Mouse (Mus musculus) forebrain, embryonic 16.5 days (tissue): ENCODE results near the gene Cadps2. TPM values are rescaled to one million over a fixed set of nuclear protein-coding genes. Genes with fewer than 3 reads are reported as not detected.
A peak's percentile ranks its signal among the peaks of the same experiment; 100 is the strongest.

Source experiments
- ATAC-seq: fragments of 200-750 bp; cut with Nextera tagmentation; 2 replicates; pipeline ENCODE4 v1.8.0; 2017; ENCODE audit warnings: mild to moderate bottlenecking, moderate library complexity
- H3K27ac ChIP-seq: fragments of 300-500 bp; sonication (generic); 2 replicates; pipeline ENCODE4 v1.5.1; 2014; ENCODE audit warnings: low read length, control low read depth
- H3K27me3 ChIP-seq: fragments of 300-500 bp; sonication (generic); replicated peaks from 2 replicates; pipeline ENCODE4 v1.6.1; 2014; ENCODE audit warnings: low read length; ENCODE audit not compliant: control insufficient read depth, insufficient read depth
- H3K36me3 ChIP-seq: fragments of 300-500 bp; sonication (generic); 2 replicates; pipeline ENCODE4 v1.6.1; 2014; ENCODE audit not compliant: control insufficient read depth, insufficient read depth
- H3K4me1 ChIP-seq: fragments of 300-500 bp; sonication (generic); replicated peaks from 2 replicates; pipeline ENCODE4 v1.6.1; 2014; ENCODE audit warnings: low read length; ENCODE audit not compliant: control insufficient read depth, insufficient read depth
- H3K4me2 ChIP-seq: fragments of 300-500 bp; sonication (generic); 2 replicates; pipeline ENCODE4 v1.6.1; 2014; ENCODE audit warnings: mild to moderate bottlenecking, low read length, control low read depth
- H3K4me3 ChIP-seq: fragments of 300-500 bp; sonication (generic); replicated peaks from 2 replicates; pipeline ENCODE4 v1.5.1; 2014; ENCODE audit warnings: mild to moderate bottlenecking, low read length, control low read depth
- H3K9ac ChIP-seq: fragments of 300-500 bp; sonication (generic); replicated peaks from 2 replicates; pipeline ENCODE4 v1.6.1; 2014; ENCODE audit warnings: low read depth, low read length, control low read depth
- H3K9me3 ChIP-seq: fragments of 300-500 bp; sonication (generic); 2 replicates; pipeline ENCODE4 v1.6.1; 2016; ENCODE audit warnings: low read length; ENCODE audit not compliant: control insufficient read depth
- WGBS: fragments of 180-500 bp; shearing (Covaris S2); extraction: QIAGEN DNeasy Blood & Tissue Kit; methylation state at CpG from one replicate; pipeline ENCODE4 v1.1.7; 2014; 5-methylcytosine and 5-hydroxymethylcytosine counted together
- polyA plus RNA-seq: library from polyadenylated mRNA; unstranded; fragments of >200 nt; fragmentation: Nextera tagmentation; extraction: Ambion mirVana; gene quantifications from 2 replicates; pipeline ENCODE4 v1.2.1, GENCODE M21; 2015

Cadps2 gene
- polyA plus RNA-seq, 1 experiment from 2014 or later, result 5.2 TPM

DNA sequence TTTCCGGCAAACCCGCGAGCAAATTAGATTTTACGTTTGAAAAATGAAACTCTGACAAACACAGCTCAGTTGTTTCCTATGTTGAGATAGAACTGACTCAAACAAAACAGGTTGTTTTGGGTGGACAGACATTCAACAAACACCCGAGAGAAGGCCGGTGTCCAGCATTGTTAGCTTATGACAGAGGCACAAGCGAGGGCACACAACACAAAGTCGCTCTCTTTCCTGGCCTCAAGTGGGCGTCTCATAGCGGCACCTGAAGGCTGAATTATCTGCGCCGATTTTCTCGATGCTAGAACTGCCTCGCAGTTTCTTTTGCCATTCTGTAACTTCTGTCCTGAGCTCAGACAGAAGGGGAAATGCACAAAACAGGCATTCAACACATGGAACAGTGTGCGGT, 780 bp upstream of the Cadps2 start:
- under 1% methylated on average over 15 of the region's 15 CpGs for WGBS
- 0 out of 2 replicates have a peak, but pooled peaks have one; percentile 18 for ATAC-seq

DNA sequence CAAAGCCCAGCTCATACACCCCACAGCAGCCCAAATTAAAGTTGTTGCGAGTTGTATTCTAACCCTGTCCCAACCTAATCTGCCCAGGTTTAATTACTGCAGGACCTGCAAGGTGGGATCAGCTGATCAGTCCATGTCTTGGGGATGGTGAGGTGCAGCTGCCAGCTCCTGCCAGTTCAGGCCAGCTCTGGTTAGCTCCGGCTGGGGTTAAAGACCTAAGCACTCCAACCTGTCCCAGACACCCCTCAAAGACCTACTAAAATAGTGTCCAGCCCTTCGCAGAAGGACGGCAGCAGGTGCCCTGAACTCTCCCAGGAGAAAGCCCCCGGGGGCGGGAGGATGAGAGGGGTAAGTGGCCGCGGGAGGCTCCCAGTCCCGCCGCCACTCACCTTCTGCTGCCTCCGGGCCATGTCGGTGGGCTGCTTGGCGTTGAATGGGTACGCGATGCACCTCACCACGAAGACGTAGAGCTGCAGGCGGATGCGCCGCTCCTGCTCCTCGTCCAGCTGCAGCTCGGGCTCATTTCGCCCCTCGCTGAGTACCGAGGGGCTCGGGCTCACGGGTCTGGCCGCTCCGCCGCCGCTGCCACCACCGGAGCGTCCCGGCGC, 716 bp downstream of the Cadps2 start:
- H3K9ac ChIP-seq, result peak overlapping the region; percentile 68
- H3K4me2 ChIP-seq, result peak overlapping the region; percentile 95
- peak overlapping the region; percentile 82 for H3K4me3 ChIP-seq
- under 1% methylated on average over 35 of the region's 35 CpGs for WGBS
- ATAC-seq, result peak; percentile 10; the same call in 1 of the 2 replicates
- H3K36me3 ChIP-seq, result no peaks in the 10 kb centered on the region
- H3K4me1 ChIP-seq, result peaks cover 15% of the 10 kb centered on the region
- peaks cover 9% of the 10 kb centered on the region; the same call in 1 of the 2 replicates for H3K27me3 ChIP-seq
- no peak overlapping the region for H3K27ac ChIP-seq
- H3K9me3 ChIP-seq, result no peaks in the 10 kb centered on the region

More for the DNA sequence above, 780 bp upstream of the Cadps2 start:
- Histone ChIP-seq H3K9ac (no peak overlapping the region), H3K9me3 (no peaks in the 10 kb centered on the region), H3K4me2 (peak overlapping the region; percentile 95), H3K27ac (no peak overlapping the region), H3K27me3 (peaks cover 9% of the 10 kb centered on the region; the same call in 1 of the 2 replicates), H3K36me3 (no peaks in the 10 kb centered on the region), H3K4me1 (peaks cover 15% of the 10 kb centered on the region), H3K4me3 (peak overlapping the region; percentile 82)

DNA sequence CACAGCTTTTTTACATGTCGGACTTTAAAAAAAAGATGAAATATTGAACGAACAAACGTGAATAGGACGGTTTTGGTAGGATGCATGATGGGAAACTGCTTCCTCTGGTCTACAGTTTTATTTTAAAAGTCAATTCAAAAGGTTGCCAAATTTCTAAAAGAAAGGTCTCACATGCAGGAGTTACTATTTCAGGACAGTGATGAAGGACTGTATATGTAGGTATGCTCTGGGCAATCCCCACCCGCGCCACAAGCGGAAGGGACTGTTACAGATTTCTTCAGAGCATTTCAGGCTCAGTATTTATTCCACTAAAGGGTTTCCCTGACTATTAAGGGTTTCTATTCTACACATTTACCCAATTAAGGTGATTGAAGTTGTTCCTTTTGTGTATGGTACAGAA, 1.6 kb downstream of the Cadps2 start:
- no peak for ATAC-seq
- Histone ChIP-seq H3K4me1 (peaks cover 15% of the 10 kb centered on the region), H3K27me3 (peaks cover 9% of the 10 kb centered on the region; the same call in 1 of the 2 replicates), H3K9me3 (no peaks in the 10 kb centered on the region), H3K4me3 (no peak overlapping the region), H3K9ac (no peak overlapping the region), H3K4me2 (no peak overlapping the region), H3K36me3 (no peaks in the 10 kb centered on the region), H3K27ac (no peak overlapping the region)
- 94% methylated on average over 7 of the region's 7 CpGs for WGBS

DNA sequence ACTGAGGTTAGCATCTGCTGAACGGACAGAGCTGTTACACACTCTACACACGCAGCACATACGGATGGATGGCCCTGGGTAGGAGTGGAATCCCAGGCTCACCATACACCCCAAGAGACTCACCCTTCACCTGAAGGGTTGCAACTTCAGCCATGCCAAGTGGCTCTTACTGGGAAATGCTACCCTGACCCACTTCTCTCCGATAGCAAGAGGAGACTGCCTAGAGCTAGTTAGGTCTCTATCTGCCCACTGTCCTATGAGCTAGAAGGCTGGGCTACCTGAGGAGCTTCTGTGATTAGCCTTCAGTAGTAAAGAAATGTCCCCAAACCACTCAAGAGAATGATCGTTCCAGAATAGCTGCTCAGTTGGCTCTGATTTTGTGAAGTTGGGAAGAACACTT, 2.1 kb downstream of the Cadps2 start:
- ATAC-seq, result no peak
- 91% methylated on average over 5 of the region's 5 CpGs for WGBS
- peaks cover 15% of the 10 kb centered on the region for H3K4me1 ChIP-seq
- H3K27me3 ChIP-seq, result peaks cover 9% of the 10 kb centered on the region; the same call in 1 of the 2 replicates
- no peak overlapping the region for H3K27ac ChIP-seq
- H3K36me3 ChIP-seq, result no peaks in the 10 kb centered on the region
- no peak overlapping the region for H3K9ac ChIP-seq
- H3K4me3 ChIP-seq, result no peak overlapping the region
- H3K9me3 ChIP-seq, result no peaks in the 10 kb centered on the region
- no peak overlapping the region for H3K4me2 ChIP-seq

DNA sequence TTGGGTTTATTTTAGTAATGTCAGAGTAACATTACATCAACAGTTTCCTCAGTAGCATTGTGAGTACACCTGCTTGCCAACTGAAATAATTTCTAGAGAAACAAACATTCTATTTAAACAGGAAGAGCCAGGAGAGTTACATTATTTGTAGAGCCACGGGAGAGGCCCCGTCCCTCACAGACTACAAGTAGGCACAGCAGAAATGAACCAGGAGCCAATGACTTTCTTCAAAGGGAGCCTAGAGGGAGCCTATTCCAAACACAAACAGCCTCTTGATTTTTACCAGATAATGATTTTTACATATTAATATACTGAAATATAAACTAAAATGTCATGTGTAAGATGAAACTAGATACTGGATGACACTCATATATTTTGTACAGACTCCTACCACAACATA, 2.5 kb downstream of the Cadps2 start:
- no peaks in the 10 kb centered on the region for H3K9me3 ChIP-seq
- no peak overlapping the region for H3K4me2 ChIP-seq

DNA sequence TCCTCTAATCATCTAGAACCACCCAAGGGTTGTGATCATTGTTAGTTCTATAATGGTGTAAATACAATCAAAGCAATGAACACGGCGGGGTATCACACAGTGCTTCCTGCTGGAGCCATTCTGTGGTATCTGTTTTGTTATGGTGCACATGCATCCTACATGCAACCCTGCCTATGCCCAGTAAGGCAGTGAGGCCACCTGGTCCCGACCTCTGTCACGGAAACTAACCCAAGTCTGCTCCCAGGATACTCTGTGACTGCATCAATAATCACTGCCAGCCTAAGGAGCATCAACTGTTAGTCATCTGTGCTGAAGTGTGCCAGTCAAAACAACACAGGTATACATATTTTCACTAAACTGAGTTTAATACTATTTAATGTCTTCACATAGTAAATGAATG, 3.7 kb downstream of the Cadps2 start:
- 86% methylated on average over 4 of the region's 4 CpGs for WGBS

More for the DNA sequence above, 2.5 kb downstream of the Cadps2 start:
- ATAC-seq, result no peak
- Histone ChIP-seq H3K36me3 (no peaks in the 10 kb centered on the region), H3K27ac (no peak overlapping the region), H3K9ac (no peak overlapping the region), H3K4me3 (no peak overlapping the region), H3K27me3 (peaks cover 9% of the 10 kb centered on the region; the same call in 1 of the 2 replicates), H3K4me1 (peaks cover 15% of the 10 kb centered on the region)
- WGBS, result 50% methylated on average over 2 of the region's 2 CpGs

DNA sequence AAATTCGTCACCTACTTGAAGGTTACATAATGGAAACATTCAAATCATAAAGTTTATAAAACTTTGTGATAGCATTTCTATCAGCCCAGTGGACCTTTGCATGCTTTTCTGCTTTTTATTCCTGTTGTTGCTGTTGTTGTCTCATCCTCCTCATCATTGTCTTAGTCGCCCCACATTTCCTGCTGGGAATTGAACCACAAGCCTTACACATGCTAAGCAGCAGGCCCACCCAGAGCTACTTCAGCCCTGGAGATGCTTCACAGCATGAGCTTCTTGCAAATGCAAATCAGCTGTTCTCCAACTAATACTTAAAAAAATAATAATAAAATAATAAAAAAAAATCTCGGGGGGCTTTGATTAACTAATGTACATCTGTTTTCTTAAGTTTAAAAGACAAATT, 8.5 kb downstream of the Cadps2 start:
- Histone ChIP-seq H3K4me1 (no peaks in the 10 kb centered on the region), H3K4me3 (no peak overlapping the region), H3K9ac (no peak overlapping the region), H3K9me3 (no peaks in the 10 kb centered on the region), H3K36me3 (no peaks in the 10 kb centered on the region), H3K27ac (no peak overlapping the region), H3K4me2 (no peak overlapping the region), H3K27me3 (no peaks in the 10 kb centered on the region)
- WGBS, result 51% methylated on average over 3 of the region's 3 CpGs
- ATAC-seq, result no peak

More for the DNA sequence above, 3.7 kb downstream of the Cadps2 start:
- Histone ChIP-seq H3K4me3 (no peak overlapping the region), H3K27ac (no peak overlapping the region), H3K9ac (no peak overlapping the region), H3K4me2 (no peak overlapping the region), H3K4me1 (peaks cover 15% of the 10 kb centered on the region), H3K9me3 (no peaks in the 10 kb centered on the region), H3K27me3 (peaks cover 9% of the 10 kb centered on the region; the same call in 1 of the 2 replicates), H3K36me3 (no peaks in the 10 kb centered on the region)
- no peak for ATAC-seq

DNA sequence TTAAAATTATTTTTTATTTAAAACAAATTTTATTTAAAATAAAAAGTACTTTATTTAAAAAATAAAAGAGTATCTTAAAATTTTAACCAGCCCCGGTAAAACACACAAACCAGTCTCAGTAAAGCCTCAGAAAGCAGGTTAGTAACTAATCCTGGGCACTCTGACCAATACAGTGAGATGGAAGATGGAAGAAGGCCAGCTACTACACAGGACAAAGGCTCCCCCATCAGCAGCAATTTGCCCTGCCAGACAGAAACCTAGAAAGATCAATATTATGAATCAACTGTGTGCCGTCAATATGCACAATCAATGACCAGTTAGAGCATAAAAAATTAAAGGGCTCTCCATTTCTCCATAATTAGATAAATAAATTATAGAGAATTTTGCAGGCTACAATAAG, 9.9 kb downstream of the Cadps2 start:
- Histone ChIP-seq H3K27ac (no peak overlapping the region), H3K9ac (no peak overlapping the region), H3K36me3 (no peaks in the 10 kb centered on the region), H3K4me3 (no peak overlapping the region), H3K4me1 (no peaks in the 10 kb centered on the region), H3K9me3 (no peaks in the 10 kb centered on the region), H3K4me2 (no peak overlapping the region), H3K27me3 (no peaks in the 10 kb centered on the region)
- no peak for ATAC-seq
- WGBS, result 89% methylated on average over 2 of the region's 2 CpGs

DNA sequence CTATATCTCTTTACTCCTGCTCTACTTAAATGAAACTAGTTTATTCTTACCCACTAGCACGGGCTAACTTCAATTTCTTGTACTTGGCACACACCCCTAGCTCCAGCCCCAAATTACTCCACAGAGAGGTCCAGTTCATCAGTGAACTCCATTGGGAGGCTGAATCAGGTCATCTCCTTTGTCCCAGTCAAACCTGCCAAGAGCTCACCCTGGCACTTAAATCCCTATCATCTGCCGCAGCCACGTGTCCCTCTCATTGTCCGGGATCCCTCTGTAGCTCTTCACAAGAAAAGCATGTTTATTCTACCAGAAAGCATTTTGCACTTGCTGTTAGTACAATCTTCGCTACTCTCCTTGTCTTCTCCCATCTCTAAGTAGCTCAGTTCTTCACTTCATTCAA, 17.4 kb downstream of the Cadps2 start:
- Histone ChIP-seq H3K36me3 (no peaks in the 10 kb centered on the region), H3K4me2 (no peak overlapping the region), H3K4me1 (no peaks in the 10 kb centered on the region), H3K4me3 (no peak overlapping the region), H3K9me3 (no peaks in the 10 kb centered on the region), H3K9ac (no peak overlapping the region), H3K27me3 (no peaks in the 10 kb centered on the region), H3K27ac (no peak overlapping the region)
- WGBS, result 90% methylated on average over 5 of the region's 5 CpGs
- ATAC-seq, result no peak
